Mouse (Mus musculus) mature B cell (primary cell): Measurements from ENCODE around the gene March7.

ENCODE experiments used
- in situ Hi-C: fragments of 300-500 bp; cut with MboI; formaldehyde crosslinking; loops from 2 replicates; pipeline ENCODE4 v1.14.3; 2019

Gene March7

GRCm38 (mm10) chr2:60209703-60210651 lies at the start of gene March7, which contains the start of gene Baz2b:
March7 (plus strand) TSS chr2:60209887.
Baz2b (minus strand) TSS chr2:60209839.
- in situ Hi-C loops: loop anchor here (5.0 kb wide), 1 partner anchor 83 kb away; no protein-coding TSS in a partner anchor

DNA sequence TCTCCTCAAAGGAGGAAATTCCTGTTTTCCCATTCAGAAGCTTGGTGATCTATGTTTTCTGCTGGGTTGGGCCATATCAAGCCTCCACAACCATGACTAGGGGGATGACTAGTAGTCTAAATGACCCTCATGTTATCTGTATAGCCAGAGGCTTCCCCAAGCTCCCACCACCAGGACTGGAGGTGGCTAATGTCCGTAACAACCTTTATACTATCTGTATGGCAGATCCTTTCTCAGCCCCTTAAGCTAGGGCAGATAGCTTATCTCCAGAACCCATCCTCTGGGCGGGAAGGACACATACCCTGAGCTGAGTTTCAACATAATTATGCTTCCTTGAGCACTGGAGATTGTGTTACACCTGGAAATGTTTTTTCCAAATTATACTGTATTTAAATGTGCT lies 45.9 kb upstream of the March7 start:
- in situ Hi-C loops: no loop called here

DNA sequence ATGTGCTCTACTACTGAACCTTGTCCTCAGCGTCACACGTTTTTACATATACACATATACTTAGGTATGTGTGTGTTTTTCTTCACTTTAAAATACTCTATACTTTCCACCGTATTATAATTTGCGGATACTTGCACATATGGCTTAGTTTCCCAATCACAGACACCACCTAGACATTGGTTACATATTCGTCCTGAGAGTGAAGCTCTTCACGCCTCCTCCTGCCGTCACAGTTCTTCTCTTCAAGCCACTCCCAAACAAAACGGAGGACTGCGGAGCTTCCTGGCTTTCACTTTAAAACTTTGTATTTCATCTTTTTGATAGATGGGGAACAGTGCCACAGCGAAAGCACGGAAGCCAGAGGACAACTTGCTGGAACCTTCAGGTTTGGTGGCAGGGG lies 44.0 kb upstream of the March7 start:
- in situ Hi-C loops: no loop called here

GRCm38 (mm10) chr2:60166878-60167277 lies 42.8 kb upstream of the March7 start:
- in situ Hi-C loops: no loop called here

- in situ Hi-C loops: loop anchor here (5.0 kb wide), 1 partner anchor 45 kb away; no protein-coding TSS in a partner anchor
Observed at GRCm38 (mm10) chr2:60171786-60172530, 37.7 kb upstream of the March7 start.

DNA sequence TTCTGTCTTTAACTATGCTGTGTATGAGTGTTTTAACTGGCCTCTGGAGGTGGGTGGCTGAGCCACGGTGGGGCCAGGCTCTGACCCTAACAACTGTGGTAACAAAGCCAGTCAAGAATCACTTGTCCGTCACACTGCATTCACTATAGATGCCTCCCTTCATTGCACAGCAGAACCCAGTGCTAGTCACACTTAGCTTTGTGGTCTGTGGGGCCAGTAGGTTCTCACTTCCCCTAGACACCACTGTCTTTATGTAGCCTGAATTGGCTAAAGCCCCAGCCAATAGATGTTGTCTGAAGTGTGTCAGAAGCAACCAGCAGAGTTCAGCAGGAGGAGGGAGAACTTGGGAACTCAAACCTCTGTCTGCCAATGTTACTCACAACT lies 37.2 kb upstream of the March7 start:
- in situ Hi-C loops: loop anchor here (5.0 kb wide), 1 partner anchor 45 kb away; no protein-coding TSS in a partner anchor

- in situ Hi-C loops: loop anchor here (5.0 kb wide), 1 partner anchor 46 kb away; no protein-coding TSS in a partner anchor
Observed at GRCm38 (mm10) chr2:60173190-60173589, 36.5 kb upstream of the March7 start.

DNA sequence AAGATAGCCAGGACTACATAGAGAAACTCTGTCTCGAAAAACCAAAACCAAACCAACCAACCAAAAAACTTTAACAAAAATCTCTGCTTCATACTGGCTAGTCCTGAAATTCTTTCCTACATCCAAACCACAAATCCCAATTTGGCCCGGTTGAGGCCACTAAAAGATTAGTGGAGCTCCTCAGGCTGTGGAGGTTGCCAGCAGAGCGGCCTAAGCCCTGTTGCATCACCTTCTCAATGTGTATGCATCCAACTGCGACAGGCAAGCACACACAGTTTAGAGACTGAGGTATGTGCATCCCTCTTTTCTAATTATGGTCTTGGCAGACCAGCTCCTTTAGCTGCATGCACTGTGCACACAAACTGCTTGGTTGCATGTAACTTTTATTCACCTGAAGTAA lies 36.1 kb upstream of the March7 start:
- in situ Hi-C loops: loop anchor here (5.0 kb wide), 1 partner anchor 46 kb away; no protein-coding TSS in a partner anchor

DNA sequence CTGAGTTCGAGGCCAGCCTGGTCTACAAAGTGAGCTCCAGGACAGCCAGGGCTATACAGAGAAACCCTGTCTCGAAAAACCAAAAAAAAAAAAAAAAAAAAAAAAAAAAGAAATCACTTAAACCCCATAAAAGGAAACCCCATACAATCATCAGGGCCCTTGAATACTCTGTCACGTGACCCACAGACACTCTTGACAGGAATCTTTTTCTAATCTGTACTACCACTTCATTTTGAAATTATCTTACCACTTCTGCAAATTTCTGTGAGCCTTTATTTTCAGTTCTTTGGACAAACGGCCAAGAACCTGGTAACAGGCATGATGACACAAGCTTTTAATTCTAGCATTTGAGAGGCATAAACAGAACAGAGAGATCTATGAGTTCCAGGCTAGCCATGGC lies 34.6 kb upstream of the March7 start:
- in situ Hi-C loops: no loop called here

DNA sequence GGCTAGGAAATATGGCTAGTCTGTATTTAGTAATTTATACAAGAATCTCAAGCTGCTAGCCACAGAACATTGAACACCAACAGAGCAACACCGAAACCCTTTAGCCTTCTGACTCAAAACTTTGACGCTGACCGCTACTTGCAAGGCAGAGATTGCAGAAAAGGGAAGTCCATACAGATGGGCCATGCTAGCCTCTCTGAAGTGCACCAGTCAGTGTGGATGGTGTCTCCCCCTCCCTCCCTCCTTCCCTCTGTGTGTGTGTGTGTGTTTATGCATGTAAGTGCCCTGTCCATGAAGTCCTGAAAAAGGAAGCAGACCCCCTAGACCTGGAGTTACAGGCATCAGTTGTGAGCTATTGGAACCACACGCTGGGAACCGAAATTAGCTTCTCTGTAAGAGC lies 33.6 kb upstream of the March7 start:
- in situ Hi-C loops: no loop called here

- in situ Hi-C loops: no loop called here
Observed at GRCm38 (mm10) chr2:60177490-60177889, 32.2 kb upstream of the March7 start.

DNA sequence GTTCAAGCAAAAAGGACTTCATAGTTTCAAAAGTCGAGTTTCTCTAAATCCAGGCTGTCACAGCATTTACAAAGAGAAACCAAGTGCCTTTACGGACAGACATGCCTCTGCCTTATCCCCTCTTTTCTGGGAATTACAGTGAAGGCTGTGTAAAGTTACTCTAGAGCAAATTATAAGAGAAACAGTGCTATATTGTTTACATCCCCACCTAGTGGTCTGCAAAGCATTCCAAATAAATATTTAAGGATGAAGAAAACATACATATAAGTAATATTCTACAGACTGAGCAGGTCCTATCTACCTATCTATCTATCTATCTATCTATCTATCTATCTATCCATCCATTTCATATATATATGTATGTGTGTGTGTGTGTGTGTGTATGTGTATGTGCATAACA lies 28.0 kb upstream of the March7 start:
- in situ Hi-C loops: no loop called here

DNA sequence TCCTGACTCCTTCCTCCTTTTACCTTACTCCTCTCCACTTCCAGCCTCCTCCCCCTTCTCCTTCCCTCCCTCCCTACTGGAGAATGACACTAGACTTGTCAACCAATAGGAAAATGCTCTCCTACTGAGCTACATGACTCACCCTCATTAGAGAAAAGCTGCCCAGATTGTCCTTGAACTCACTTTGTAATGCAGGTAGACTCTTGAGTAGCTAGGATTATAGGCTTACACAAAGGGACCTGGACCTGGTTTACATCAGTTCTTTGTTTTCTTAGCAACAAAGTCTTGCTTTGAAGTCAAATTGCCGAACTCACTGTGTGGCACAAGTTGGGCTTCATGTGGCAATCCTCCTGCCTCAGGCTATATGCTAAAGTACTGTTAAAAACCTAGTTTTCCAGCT lies 12.8 kb upstream of the March7 start:
- in situ Hi-C loops: no loop called here

GRCm38 (mm10) chr2:60200051-60200562 lies 9.6 kb upstream of the March7 start:
- in situ Hi-C loops: no loop called here

GRCm38 (mm10) chr2:60200667-60201066 lies 9.0 kb upstream of the March7 start:
- in situ Hi-C loops: no loop called here

GRCm38 (mm10) chr2:60202900-60203530 lies 6.7 kb upstream of the March7 start:
- in situ Hi-C loops: no loop called here

- in situ Hi-C loops: no loop called here
Observed at GRCm38 (mm10) chr2:60203733-60204132, 6.0 kb upstream of the March7 start.

DNA sequence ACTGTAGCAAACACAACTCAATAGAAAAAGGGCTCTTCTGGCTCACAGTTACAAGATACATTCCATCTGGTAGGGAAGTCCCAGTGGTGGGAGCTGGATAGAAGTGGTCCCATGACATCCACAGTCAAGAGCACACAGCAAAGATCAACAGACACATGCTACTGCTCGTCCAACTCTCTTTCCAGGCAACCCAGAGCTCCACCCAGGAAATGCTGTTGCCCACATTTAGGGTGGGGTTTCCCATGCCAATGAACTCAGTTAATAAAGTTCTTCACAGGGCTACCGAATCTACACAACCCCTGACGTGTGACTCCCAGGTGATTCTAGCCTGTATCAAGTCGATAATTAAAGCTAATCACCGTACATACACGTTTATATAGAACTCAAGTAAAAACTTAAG lies 5.5 kb upstream of the March7 start:
- in situ Hi-C loops: no loop called here

GRCm38 (mm10) chr2:60205795-60206194 lies 3.9 kb upstream of the March7 start:
- in situ Hi-C loops: loop anchor here (5.0 kb wide), 1 partner anchor 78 kb away; no protein-coding TSS in a partner anchor

- in situ Hi-C loops: loop anchor here (5.0 kb wide), 1 partner anchor 82 kb away; no protein-coding TSS in a partner anchor
Observed at GRCm38 (mm10) chr2:60209122-60209611, 520 bp upstream of the March7 start.

- in situ Hi-C loops: no loop called here
Observed at GRCm38 (mm10) chr2:60210821-60211220, 1.1 kb downstream of the March7 start.
